Mouse (Mus musculus) CH12.LX (cell line): ENCODE data around the gene Cbx6.

Experiments
- CHD1 ChIP-seq: IDR thresholded peaks from 2 replicates; pipeline ENCODE4 v1.6.1; 2012; ENCODE audit warnings: low read depth, low read length, improper control_type of control experiment, inconsistent platforms
- E2F4 ChIP-seq: IDR thresholded peaks from 2 replicates; pipeline ENCODE4 v1.6.1; 2011; ENCODE audit warnings: low read depth, low read length, improper control_type of control experiment; ENCODE audit not compliant: insufficient replicate concordance
- EP300 ChIP-seq: IDR thresholded peaks from 2 replicates; pipeline ENCODE4 v1.6.1; 2011; ENCODE audit warnings: low read length, improper control_type of control experiment
- ETS1 ChIP-seq: conservative IDR thresholded peaks from 2 replicates; pipeline ENCODE4 v1.6.1; 2012; ENCODE audit warnings: low read depth, mild to moderate bottlenecking, inconsistent platforms, low read length, improper control_type of control experiment, moderate library complexity
- USF2 ChIP-seq: conservative IDR thresholded peaks from 2 replicates; pipeline ENCODE4 v1.6.1; 2011; ENCODE audit warnings: low read depth, low read length, improper control_type of control experiment
- ZKSCAN1 ChIP-seq: IDR thresholded peaks from 2 replicates; pipeline ENCODE4 v1.6.1; 2012; ENCODE audit warnings: low read depth, inconsistent platforms, low read length, improper control_type of control experiment, borderline replicate concordance

DNA sequence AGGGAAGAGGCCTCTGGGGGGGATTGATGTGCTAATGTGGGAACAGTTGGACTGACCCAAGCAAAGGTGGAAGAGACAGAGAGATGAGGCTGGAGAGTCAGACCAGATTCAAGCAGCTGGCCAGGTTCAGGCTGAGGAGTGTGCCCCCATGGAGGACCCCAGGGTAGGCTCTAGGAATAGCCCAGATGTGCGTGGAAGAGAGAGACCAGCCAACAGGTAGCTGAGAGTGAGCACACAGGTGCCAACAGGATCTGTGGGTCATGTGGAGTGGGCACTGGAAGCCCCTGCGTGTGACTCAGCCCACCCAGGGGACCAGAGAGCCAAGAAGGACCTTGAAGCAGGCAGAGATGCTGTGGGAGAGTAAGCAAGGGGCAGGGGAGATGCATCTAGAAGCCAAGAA is 32.8 kb downstream of the Cbx6 start:
- TF ChIP-seq EP300 (no peak), E2F4 (no peak), CHD1 (no peak), ETS1 (no peak), ZKSCAN1 (no peak), USF2 (no peak)
